Mouse (Mus musculus) CH12F3 (cell line): ENCODE results near the gene Tufm.

Experiments
- in situ Hi-C: fragments of 300-500 bp; cut with MboI; formaldehyde crosslinking; loops from 2 replicates; pipeline ENCODE4 v1.14.3; 2020; ENCODE audit warnings: low sequenced_read_pairs

The Tufm gene

GRCm38 (mm10) chr7:126487052-126487483 is at the start of gene Tufm:
Gene Tufm (plus strand): TSS chr7:126487361.
- in situ Hi-C loops = no loop called here

- in situ Hi-C loops = no loop called here
Observed at GRCm38 (mm10) chr7:126440134-126440533, 47.0 kb upstream of the Tufm start.

- in situ Hi-C loops = no loop called here
Observed at GRCm38 (mm10) chr7:126443997-126444396, 43.2 kb upstream of the Tufm start.

GRCm38 (mm10) chr7:126444536-126444935 is 42.6 kb upstream of the Tufm start:
- in situ Hi-C loops = no loop called here

- in situ Hi-C loops = no loop called here
Observed at GRCm38 (mm10) chr7:126445104-126445815, 41.9 kb upstream of the Tufm start.

GRCm38 (mm10) chr7:126446217-126446616 is 40.9 kb upstream of the Tufm start:
- in situ Hi-C loops = no loop called here

GRCm38 (mm10) chr7:126448481-126448880 is 38.7 kb upstream of the Tufm start:
- in situ Hi-C loops = no loop called here

- in situ Hi-C loops = no loop called here
Observed at GRCm38 (mm10) chr7:126449991-126450390, 37.2 kb upstream of the Tufm start.

GRCm38 (mm10) chr7:126450641-126451040 is 36.5 kb upstream of the Tufm start:
- in situ Hi-C loops = no loop called here

GRCm38 (mm10) chr7:126452244-126452643 is 34.9 kb upstream of the Tufm start:
- in situ Hi-C loops = no loop called here

- in situ Hi-C loops = no loop called here
Observed at GRCm38 (mm10) chr7:126453861-126454260, 33.3 kb upstream of the Tufm start.

GRCm38 (mm10) chr7:126455242-126455641 is 31.9 kb upstream of the Tufm start:
- in situ Hi-C loops = no loop called here

GRCm38 (mm10) chr7:126456382-126457266 is 30.5 kb upstream of the Tufm start:
- in situ Hi-C loops = no loop called here

GRCm38 (mm10) chr7:126458225-126458624 is 28.9 kb upstream of the Tufm start:
- in situ Hi-C loops = no loop called here

GRCm38 (mm10) chr7:126458844-126459618 is 28.1 kb upstream of the Tufm start:
- in situ Hi-C loops = no loop called here

GRCm38 (mm10) chr7:126460623-126461399 is 26.4 kb upstream of the Tufm start:
- in situ Hi-C loops = no loop called here

- in situ Hi-C loops = no loop called here
Observed at GRCm38 (mm10) chr7:126461626-126462025, 25.5 kb upstream of the Tufm start.

- in situ Hi-C loops = no loop called here
Observed at GRCm38 (mm10) chr7:126463004-126463403, 24.2 kb upstream of the Tufm start, which contains the start of gene Atp2a1. Gene Atp2a1 (minus strand): TSS chr7:126463108.

- in situ Hi-C loops = no loop called here
Observed at GRCm38 (mm10) chr7:126463547-126463946, 23.6 kb upstream of the Tufm start.

GRCm38 (mm10) chr7:126464121-126464520 is 23.0 kb upstream of the Tufm start:
- in situ Hi-C loops = no loop called here
